Mouse (Mus musculus) MEL (cell line): Measurements from ENCODE around the gene Ccdc171.

Experiments
- CHD2 ChIP-seq: IDR thresholded peaks from 2 replicates; pipeline ENCODE4 v1.6.1; 2011; ENCODE audit warnings: low read length, improper control_type of control experiment
- CTCF ChIP-seq, 3 experiments: IDR thresholded peaks in 2 of 3; conservative IDR thresholded peaks in 1 of 3; 2 replicates each; pipeline ENCODE4 v1.5.1; 2011 to 2012; ENCODE audit warnings: low read length in 3 of 3, low read depth in 2 of 3, mild to moderate bottlenecking in 2 of 3, improper control_type of control experiment in 1 of 3, inconsistent platforms in 1 of 3, mixed read lengths in 1 of 3, moderate library complexity in 1 of 3; ENCODE audit not compliant: control insufficient read depth in 1 of 3, insufficient read depth in 1 of 3, poor library complexity in 1 of 3, severe bottlenecking in 1 of 3
- E2F4 ChIP-seq: IDR thresholded peaks from 2 replicates; pipeline ENCODE4 v1.6.1; 2011; ENCODE audit warnings: low read depth, low read length, improper control_type of control experiment, borderline replicate concordance
- GATA1 ChIP-seq: IDR thresholded peaks from 2 replicates; pipeline ENCODE4 v1.6.1; 2011; ENCODE audit warnings: low read depth, low read length, improper control_type of control experiment
- MEF2A ChIP-seq: IDR thresholded peaks from 2 replicates; pipeline ENCODE4 v1.6.1; 2014; ENCODE audit warnings: low read depth, mild to moderate bottlenecking, inconsistent platforms, low read length, improper control_type of control experiment; ENCODE audit not compliant: poor library complexity, insufficient replicate concordance, severe bottlenecking; ENCODE audit errors: extremely low read depth
- MXI1 ChIP-seq: IDR thresholded peaks from 2 replicates; pipeline ENCODE4 v1.6.1; 2011; ENCODE audit warnings: mild to moderate bottlenecking, low read depth, low read length, improper control_type of control experiment
- POLR2A ChIP-seq, 2 experiments: IDR thresholded peaks; 2 replicates each; pipeline ENCODE4 v1.6.1; 2011 to 2012; ENCODE audit warnings: low read length in 2 of 2, mild to moderate bottlenecking in 2 of 2, control low read depth in 1 of 2, improper control_type of control experiment in 1 of 2, low read depth in 1 of 2, moderate library complexity in 1 of 2; ENCODE audit not compliant: control insufficient read depth in 1 of 2, insufficient read depth in 1 of 2, poor library complexity in 1 of 2
- SMC3 ChIP-seq: IDR thresholded peaks from 2 replicates; pipeline ENCODE4 v1.6.1; 2011; ENCODE audit warnings: low read depth, low read length, improper control_type of control experiment
- TBP ChIP-seq: IDR thresholded peaks from 2 replicates; pipeline ENCODE4 v1.8.0; 2011; ENCODE audit warnings: low read depth, low read length, improper control_type of control experiment
- ZNF384 ChIP-seq: IDR thresholded peaks from 2 replicates; pipeline ENCODE4 v1.6.1; 2012; ENCODE audit warnings: low read depth, mild to moderate bottlenecking, inconsistent platforms, low read length, improper control_type of control experiment

DNA sequence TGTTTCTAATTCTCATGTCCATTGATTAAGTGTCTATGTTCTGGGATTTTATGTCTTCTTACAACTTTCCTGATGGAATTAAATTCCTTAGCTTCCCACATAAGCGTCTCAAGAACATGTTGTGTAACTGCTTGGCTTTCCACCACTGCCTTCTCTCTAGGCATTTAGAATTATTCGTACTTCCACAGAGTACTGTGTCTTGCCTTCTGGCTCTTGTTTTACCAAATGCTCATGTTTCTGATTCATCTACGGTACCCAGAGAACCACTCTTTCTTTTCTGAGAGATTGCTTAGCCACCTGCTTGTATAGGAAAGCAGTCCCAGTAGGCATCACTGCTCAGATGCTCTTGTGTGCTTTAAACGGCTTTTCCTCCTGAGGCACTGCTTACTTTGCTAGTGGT is 151.1 kb downstream of the Ccdc171 start:
- TF ChIP-seq SMC3 (no peak), POLR2A (IDR thresholded peaks at IDR 0.05; ENCODE audit: control insufficient read depth in 1 of 2, insufficient read depth in 1 of 2, low read depth in 1 of 2, low read length in 2 of 2, poor library complexity in 1 of 2) (no peak), CTCF (IDR thresholded peaks at IDR 0.05 in 2 of 3, conservative IDR thresholded peaks at IDR 0.05 in 1 of 3; ENCODE audit: control insufficient read depth in 1 of 3, insufficient read depth in 1 of 3, low read depth in 2 of 3, low read length in 3 of 3, poor library complexity in 1 of 3, severe bottlenecking in 1 of 3) (no peak), E2F4 (no peak), ZNF384 (no peak), MEF2A (no peak), TBP (no peak), GATA1 (no peak), CHD2 (no peak), MXI1 (no peak)
